Mouse (Mus musculus): ENCODE data around the gene C9.

GRCm38 (mm10) chr15:6435281-6435680 is 9.8 kb upstream of the C9 start:
- TF ChIP-seq CTCF (IDR thresholded peaks at IDR 0.05; ENCODE audit: low read depth, low read length), result no peak
- TF ChIP-seq POLR2A (IDR thresholded peaks at IDR 0.05; ENCODE audit: insufficient read depth, low read length), result no peak
- TF ChIP-seq EP300 (IDR thresholded peaks at IDR 0.05; ENCODE audit: insufficient read depth, low read depth, low read length), result no peak

Measured in ES-Bruce4 (cell line).